Mouse (Mus musculus) 416B (cell line): ENCODE data around the gene Adam12.

Source experiments
- DNase-seq: peaks from one replicate; pipeline ENCODE4 v3.0.0; 2011; ENCODE audit warnings: low read depth

The Adam12 gene

GRCm38 (mm10) chr7:134231378-134232346 is at the start of gene Adam12:
TSS of gene Adam12 (minus strand) at chr7:134232146.
- DNase-seq = no peak

- DNase-seq = no peak
These were observed 41.0 kb upstream of the Adam12 start for GRCm38 (mm10) chr7:134272956-134273355.

GRCm38 (mm10) chr7:134272421-134272820 is 40.5 kb upstream of the Adam12 start:
- no peak for DNase-seq

- no peak for DNase-seq
These were observed 33.8 kb upstream of the Adam12 start for GRCm38 (mm10) chr7:134265783-134266182.

GRCm38 (mm10) chr7:134263146-134263906 is 31.4 kb upstream of the Adam12 start:
- no peak for DNase-seq

- no peak for DNase-seq
These were observed 29.2 kb upstream of the Adam12 start for GRCm38 (mm10) chr7:134261003-134261701.

- no peak for DNase-seq
These were observed 18.4 kb upstream of the Adam12 start for GRCm38 (mm10) chr7:134250273-134250870.

GRCm38 (mm10) chr7:134248041-134248440 is 16.1 kb upstream of the Adam12 start:
- DNase-seq = no peak

- no peak for DNase-seq
These were observed 14.7 kb upstream of the Adam12 start for GRCm38 (mm10) chr7:134246624-134247023.

GRCm38 (mm10) chr7:134242773-134243172 is 10.8 kb upstream of the Adam12 start:
- DNase-seq = no peak

- no peak for DNase-seq
These were observed 9.3 kb upstream of the Adam12 start for GRCm38 (mm10) chr7:134241212-134241611.

GRCm38 (mm10) chr7:134240579-134240978 is 8.6 kb upstream of the Adam12 start:
- no peak for DNase-seq

- DNase-seq = no peak
These were observed 6.9 kb upstream of the Adam12 start for GRCm38 (mm10) chr7:134238863-134239262.

GRCm38 (mm10) chr7:134237356-134237755 is 5.4 kb upstream of the Adam12 start:
- no peak for DNase-seq

GRCm38 (mm10) chr7:134236727-134237126 is 4.8 kb upstream of the Adam12 start:
- no peak for DNase-seq

GRCm38 (mm10) chr7:134235552-134235951 is 3.6 kb upstream of the Adam12 start:
- DNase-seq = no peak

GRCm38 (mm10) chr7:134230708-134231107 is 1.2 kb downstream of the Adam12 start:
- no peak for DNase-seq

- DNase-seq = no peak
These were observed 2.0 kb downstream of the Adam12 start for GRCm38 (mm10) chr7:134229899-134230298.

GRCm38 (mm10) chr7:134227773-134228455 is 4.0 kb downstream of the Adam12 start:
- no peak for DNase-seq

- DNase-seq = no peak
These were observed 4.8 kb downstream of the Adam12 start for GRCm38 (mm10) chr7:134227101-134227500.

- no peak for DNase-seq
These were observed 5.7 kb downstream of the Adam12 start for GRCm38 (mm10) chr7:134226231-134226630.
